Mouse (Mus musculus) CH12F3 (cell line): ENCODE results near the gene Cdh20.

ENCODE experiments used
- in situ Hi-C: fragments of 300-500 bp; cut with MboI; formaldehyde crosslinking; loops from 2 replicates; pipeline ENCODE4 v1.14.3; 2020; ENCODE audit warnings: low sequenced_read_pairs

Cdh20 gene

GRCm38 (mm10) chr1:104768371-104769249 lies at the start of gene Cdh20:
TSS of gene Cdh20 (plus strand) at chr1:104768529.
- in situ Hi-C loops, result no loop called here

- in situ Hi-C loops, result no loop called here
These were observed 21.5 kb upstream of the Cdh20 start for GRCm38 (mm10) chr1:104746816-104747215.

DNA sequence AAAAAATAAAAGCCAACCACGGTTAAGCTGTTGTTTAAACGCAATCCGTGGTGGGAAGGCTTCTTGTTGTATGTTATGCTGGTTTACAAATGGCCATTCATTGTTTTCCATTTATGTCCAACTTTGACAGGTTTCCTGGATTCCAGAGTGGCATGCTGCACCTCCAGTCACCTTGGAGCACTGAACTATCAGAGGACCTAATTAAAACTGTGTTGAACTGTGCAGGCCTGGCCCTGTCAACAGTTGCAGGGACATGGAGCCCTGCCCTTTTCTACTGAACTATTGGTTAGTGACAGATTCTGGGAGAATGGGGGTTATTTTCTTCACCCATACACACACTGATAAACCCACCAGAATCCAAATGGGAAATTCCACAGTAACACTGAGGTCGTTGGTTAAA lies 20.9 kb upstream of the Cdh20 start:
- in situ Hi-C loops, result no loop called here

DNA sequence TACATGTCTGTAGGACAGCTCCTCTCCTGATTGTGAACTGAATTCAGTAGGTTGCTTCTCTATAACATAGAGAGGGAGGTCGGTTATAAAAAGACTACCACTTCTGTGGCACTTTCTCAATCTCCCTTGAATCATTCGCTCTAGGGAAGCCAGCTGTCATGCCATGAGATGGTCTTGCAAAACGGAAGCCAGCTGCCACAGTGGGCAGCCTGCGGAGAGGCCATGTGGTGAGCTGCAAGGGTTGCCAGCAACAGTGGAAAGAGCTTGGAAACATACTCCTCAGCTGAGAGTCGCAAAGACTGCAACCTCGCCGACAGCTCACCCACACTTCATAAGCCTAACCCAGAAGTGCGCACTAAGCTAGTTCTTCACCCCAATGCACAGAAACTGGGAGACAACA lies 13.8 kb upstream of the Cdh20 start:
- in situ Hi-C loops, result no loop called here

GRCm38 (mm10) chr1:104755896-104756295 lies 12.4 kb upstream of the Cdh20 start:
- in situ Hi-C loops, result no loop called here

GRCm38 (mm10) chr1:104769250-104769607 lies 900 bp downstream of the Cdh20 start:
- in situ Hi-C loops, result no loop called here

DNA sequence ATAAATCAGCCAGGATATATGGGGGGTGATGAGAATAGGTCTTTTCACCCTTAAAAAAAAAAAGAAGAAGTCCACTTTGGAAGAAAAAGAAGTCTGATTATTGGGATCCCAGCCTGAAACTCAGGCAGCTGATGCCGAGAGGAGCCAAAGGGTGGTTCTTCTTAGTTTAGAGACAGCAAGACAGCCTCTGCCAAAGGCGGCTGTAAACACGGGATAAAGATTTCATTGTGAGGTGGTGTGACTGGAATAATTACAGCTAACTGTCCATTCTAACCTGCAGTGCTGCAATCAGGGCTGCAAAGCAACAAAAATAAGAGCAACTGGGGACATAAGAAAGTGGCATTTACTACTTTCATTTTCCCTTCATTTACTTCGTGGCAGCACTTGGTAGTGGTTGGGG lies 3.6 kb downstream of the Cdh20 start:
- in situ Hi-C loops, result no loop called here

- in situ Hi-C loops, result no loop called here
These were observed 4.9 kb downstream of the Cdh20 start for GRCm38 (mm10) chr1:104773207-104773606.

DNA sequence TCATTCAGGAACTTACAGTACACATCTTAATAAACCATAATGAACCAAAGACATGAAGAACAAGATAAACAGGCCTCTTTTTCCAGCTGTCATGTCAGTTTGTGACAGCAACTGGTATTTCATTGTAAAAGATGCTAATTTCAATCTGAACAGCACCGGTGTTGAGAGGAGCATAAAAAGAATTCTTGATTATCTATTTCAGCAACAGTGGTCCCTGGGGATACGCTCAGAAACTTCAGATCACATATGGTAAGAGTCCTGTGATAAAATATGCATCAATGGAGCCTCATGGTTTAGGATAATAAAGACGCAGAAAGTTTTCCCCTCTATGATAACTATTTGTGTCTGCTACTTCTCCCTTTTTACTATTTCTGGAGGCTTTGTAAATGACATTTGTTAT lies 25.2 kb downstream of the Cdh20 start:
- in situ Hi-C loops, result no loop called here

- in situ Hi-C loops, result no loop called here
These were observed 27.8 kb downstream of the Cdh20 start for GRCm38 (mm10) chr1:104796146-104796545.

- in situ Hi-C loops, result no loop called here
These were observed 28.8 kb downstream of the Cdh20 start for GRCm38 (mm10) chr1:104797139-104797538.

- in situ Hi-C loops, result no loop called here
These were observed 36.4 kb downstream of the Cdh20 start for GRCm38 (mm10) chr1:104804746-104805145.

DNA sequence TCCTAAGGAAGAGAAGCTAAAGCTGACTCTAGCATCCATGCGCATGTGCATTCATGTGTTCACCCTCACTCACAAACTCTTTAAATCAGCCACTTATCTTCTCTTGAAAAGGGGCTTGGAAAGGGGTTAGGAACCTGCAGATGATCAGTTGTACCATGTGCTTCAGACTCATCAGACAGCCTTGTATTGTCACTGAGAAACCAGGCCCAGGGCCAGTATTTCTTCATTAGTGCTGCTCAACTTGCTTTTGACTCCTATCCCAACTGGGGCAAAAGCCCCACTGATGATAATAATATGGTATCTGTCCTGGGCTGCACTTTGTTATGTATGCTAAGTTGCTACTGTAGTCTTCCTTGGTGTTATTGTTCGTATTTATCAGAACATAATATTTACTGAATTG lies 38.9 kb downstream of the Cdh20 start:
- in situ Hi-C loops, result no loop called here

DNA sequence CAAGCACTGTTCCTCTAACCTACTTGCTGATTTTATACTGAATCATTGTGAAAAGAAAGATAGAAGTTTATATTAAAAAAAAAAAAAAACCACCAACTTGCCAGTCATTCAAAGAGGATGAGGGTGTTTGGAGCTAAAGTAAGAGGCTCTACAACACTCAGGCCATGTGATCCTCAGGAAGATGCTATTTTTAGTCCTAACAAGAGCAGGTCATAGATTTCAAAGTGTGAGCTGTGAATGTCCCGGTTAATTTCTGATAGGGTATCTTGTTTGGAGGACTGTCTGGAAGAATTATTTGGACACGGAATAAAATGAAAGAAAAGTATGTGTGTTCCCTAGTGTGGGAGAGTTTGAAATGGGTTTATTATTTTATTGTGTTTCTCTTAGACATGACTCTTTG lies 49.2 kb downstream of the Cdh20 start:
- in situ Hi-C loops, result no loop called here

GRCm38 (mm10) chr1:104828106-104828505 lies 59.8 kb downstream of the Cdh20 start:
- in situ Hi-C loops, result no loop called here

GRCm38 (mm10) chr1:104838206-104838915 lies 70.0 kb downstream of the Cdh20 start:
- in situ Hi-C loops, result no loop called here

DNA sequence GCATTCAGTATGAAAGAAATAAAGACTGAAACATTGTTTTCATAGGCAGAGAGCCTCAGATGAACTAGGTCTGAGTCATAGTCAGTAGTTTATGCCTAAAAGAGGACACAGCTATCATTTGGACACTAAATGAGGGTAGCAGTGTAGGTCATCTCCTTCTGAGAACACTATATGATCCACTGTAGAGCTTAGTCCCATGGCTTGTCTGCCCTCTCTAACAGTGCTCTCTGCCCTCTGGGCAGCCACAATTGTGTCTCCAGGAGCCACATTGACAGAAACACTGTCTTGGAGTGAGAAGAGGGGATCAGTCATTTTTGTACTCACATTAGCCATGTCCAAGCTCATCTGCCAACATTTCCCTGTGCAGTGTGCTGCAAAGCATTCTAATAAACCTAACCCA lies 70.7 kb downstream of the Cdh20 start:
- in situ Hi-C loops, result no loop called here

DNA sequence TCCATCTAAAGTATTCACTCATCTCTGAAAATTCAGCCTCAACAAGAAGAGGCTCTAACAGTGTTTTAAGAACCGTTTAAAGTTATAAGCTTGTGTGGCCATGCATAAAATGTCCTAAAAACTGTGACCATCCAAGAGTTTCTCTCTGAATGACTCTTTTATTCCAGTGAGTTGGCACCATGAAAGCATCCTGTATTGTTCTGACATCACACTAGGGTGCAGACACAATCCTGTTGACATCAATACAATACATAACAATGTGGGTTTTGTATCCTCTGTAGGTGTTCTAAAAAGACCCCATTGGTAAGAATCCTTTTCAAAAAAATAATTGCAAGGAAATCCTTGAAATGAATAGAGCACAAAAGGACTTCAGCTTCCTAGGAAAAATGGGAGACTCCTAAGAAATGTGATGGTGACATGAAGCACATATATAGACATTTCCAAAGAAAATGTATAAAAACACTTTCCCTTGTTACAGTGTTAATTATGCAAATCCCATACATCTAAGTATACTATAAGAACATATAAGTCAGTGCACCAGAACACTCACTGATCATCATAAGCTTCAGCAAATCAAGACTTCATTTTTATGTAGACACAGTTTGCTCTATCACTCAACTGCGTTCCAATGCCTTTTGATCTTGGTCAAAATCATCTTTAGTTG lies 80.1 kb downstream of the Cdh20 start:
- in situ Hi-C loops, result no loop called here

- in situ Hi-C loops, result no loop called here
These were observed 80.6 kb downstream of the Cdh20 start for GRCm38 (mm10) chr1:104848920-104849272.

- in situ Hi-C loops, result no loop called here
These were observed 109.1 kb downstream of the Cdh20 start for GRCm38 (mm10) chr1:104877384-104877783.

DNA sequence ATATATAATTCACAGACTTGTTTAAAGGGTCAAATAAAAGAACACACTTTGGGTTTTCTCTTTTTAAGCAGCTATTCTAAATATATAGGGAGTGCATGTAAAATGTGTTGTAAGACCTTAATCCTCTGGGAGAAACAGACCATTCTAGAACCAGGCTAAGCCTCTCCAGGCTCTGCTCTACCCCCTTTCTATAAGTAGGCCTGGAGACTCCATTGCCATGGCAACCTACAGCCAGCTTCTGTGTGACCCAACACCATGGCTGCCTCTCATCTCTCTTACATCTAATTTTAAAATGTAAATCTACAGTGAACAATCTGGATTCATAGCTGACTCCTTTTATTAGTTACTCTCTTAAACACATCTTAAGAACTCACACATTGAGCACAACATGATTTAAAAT lies 133.5 kb downstream of the Cdh20 start:
- in situ Hi-C loops, result no loop called here

DNA sequence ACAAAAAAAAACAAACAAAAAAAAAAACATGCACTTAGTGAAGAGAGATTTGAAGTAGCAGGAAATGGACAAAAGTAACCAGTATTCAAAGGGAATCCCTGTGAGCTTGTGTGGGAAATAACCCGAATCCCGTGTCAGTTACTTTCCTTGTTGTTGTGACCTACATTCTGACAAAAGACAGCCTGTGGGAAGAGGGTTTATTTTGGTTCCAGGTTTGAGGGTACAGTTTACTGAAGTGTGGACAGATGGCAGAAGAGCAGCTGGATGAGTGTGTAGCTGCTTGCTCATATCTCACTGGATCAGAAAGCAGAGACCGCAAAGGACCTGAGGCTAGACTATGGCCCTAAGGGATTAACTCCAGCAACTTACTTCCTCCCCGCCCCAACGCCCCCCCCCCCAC lies 135.1 kb downstream of the Cdh20 start:
- in situ Hi-C loops, result no loop called here
